Mouse (Mus musculus): ENCODE data around the gene Armh1.

DNA sequence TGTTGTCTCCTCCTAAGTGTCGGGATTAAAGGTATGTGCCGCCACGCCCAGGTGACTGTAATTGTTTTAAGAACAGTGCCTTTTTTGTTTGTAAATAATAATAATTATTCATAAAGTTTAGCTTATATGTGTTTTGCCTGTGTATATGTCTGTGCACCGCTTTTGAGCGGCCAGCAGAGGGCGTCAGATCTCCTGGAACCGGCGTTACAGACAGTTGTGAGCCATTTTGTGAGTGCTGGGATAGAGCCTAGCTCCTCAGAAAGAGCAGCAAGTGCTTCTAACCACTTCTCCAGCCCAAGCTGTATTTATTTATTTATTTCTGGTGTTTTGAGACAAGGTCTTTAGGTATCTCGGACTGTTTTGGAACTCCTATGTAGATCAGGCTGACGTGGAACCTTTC is 21.6 kb downstream of the Armh1 start:
- TF ChIP-seq GATA1 (IDR thresholded peaks at IDR 0.05; ENCODE audit: borderline replicate concordance, low read length) (no peak), FLI1 (IDR thresholded peaks at IDR 0.05; ENCODE audit: low read length) (no peak)

All from megakaryocyte, embryonic 14.5 days (primary cell).